Mouse (Mus musculus): ENCODE results near the gene Peak1.

DNA sequence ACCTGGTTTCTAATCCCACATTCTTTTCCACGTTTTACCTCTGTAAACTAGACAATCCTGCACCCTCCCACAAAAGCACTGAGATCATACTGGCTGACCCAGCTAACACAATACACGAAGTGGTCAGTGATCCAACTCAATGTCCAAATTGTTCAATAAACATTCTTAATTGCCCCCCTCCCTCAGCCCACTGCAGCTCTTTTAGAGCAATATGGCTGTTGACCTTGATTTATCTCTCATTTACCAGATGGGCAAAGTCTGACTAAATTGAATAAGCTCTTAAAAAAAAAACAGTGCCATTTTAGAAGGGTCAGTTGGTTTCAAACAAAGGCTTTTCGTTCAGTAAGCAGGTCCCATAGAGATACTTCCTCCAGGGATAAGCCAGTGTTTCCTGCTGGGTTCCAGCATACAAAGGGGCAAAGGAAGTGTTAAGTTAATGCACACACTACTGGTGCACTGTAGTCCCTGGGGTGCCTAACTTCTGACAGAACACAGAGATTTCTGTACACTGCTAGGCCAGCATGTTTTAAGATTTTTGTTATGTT, 114.9 kb downstream of the Peak1 start:
- TF ChIP-seq CTCF (IDR thresholded peaks at IDR 0.05; ENCODE audit: low read depth): no peak
- no peak for TF ChIP-seq EP300 (IDR thresholded peaks at IDR 0.05; ENCODE audit: low read depth)

All from liver, postnatal 0 days (tissue).